Mouse (Mus musculus): ENCODE results near the gene Gnpat. TPM values are rescaled to one million over a fixed set of nuclear protein-coding genes. Genes with fewer than 3 reads are reported as not detected.

Gene Gnpat
- polyA plus RNA-seq, 1 experiment from 2014 or later, result 41.4 TPM

- Histone ChIP-seq H3K27ac (replicated peaks) (no peak overlapping the region), H3K9ac (ENCODE audit: low read length) (no peak overlapping the region), H3K27me3 (ENCODE audit: control insufficient read depth, insufficient read depth, low read length) (no peaks in the 10 kb centered on the region), H3K4me2 (replicated peaks; ENCODE audit: low read depth) (no peak overlapping the region), H3K9me3 (ENCODE audit: control insufficient read depth, low read length) (no peaks in the 10 kb centered on the region), H3K4me1 (replicated peaks; ENCODE audit: control insufficient read depth, insufficient read depth) (no peaks in the 10 kb centered on the region), H3K36me3 (ENCODE audit: control insufficient read depth, insufficient read depth, low read length) (peaks cover 24% of the 10 kb centered on the region), H3K4me3 (ENCODE audit: low read depth, low read length) (no peak overlapping the region)
- no peak for DNase-seq (ENCODE audit: low spot score)
- TF ChIP-seq EP300 (optimal IDR thresholded peaks at IDR 0.05) (no peak), CTCF (IDR thresholded peaks at IDR 0.05; ENCODE audit: low read depth) (no peak)
- no peak for ATAC-seq (ENCODE audit: low FRiP score, low TSS enrichment)
- 90% methylated on average over 16 of the region's 16 CpGs for WGBS
Observed at GRCm38 (mm10) chr8:124909936-124910335, 47.1 kb downstream of the Gnpat start.

DNA sequence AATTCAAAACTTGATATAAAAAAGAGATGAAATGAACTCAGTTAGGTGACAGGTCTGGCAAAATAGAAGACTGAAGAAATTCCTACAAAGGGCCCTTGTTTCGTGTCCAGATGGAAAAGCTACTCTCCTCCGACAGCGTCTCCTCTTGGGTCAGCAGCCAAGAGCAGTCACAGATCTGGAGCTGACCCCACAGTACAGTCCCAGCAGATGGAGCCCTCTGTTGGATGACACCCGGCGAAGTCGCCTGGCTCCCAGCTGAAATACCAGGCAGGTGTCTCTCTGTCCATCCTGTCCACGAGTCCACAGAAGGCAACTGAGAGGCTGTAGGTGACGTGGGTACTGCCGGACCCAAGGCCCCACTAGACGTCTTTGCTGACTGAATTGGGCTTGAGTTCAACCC, 47.5 kb downstream of the Gnpat start:
- H3K4me2 ChIP-seq (replicated peaks; ENCODE audit: low read depth), result no peak overlapping the region
- no peaks in the 10 kb centered on the region for H3K4me1 ChIP-seq (replicated peaks; ENCODE audit: control insufficient read depth, insufficient read depth)
- H3K4me3 ChIP-seq (ENCODE audit: low read depth, low read length), result no peak overlapping the region
- DNase-seq (ENCODE audit: low spot score) (no peak), ATAC-seq (ENCODE audit: low FRiP score, low TSS enrichment) (no peak)
- no peaks in the 10 kb centered on the region for H3K27me3 ChIP-seq (ENCODE audit: control insufficient read depth, insufficient read depth, low read length)
- H3K36me3 ChIP-seq (ENCODE audit: control insufficient read depth, insufficient read depth, low read length), result peaks cover 24% of the 10 kb centered on the region
- TF ChIP-seq EP300 (optimal IDR thresholded peaks at IDR 0.05), result no peak
- peak; percentile 25; the same call in 1 of the 2 replicates for TF ChIP-seq CTCF (IDR thresholded peaks at IDR 0.05; ENCODE audit: low read depth)
- H3K27ac ChIP-seq (replicated peaks), result no peak overlapping the region
- no peaks in the 10 kb centered on the region for H3K9me3 ChIP-seq (ENCODE audit: control insufficient read depth, low read length)
- H3K9ac ChIP-seq (ENCODE audit: low read length), result no peak overlapping the region
- WGBS, result 78% methylated on average over 10 of the region's 10 CpGs

DNA sequence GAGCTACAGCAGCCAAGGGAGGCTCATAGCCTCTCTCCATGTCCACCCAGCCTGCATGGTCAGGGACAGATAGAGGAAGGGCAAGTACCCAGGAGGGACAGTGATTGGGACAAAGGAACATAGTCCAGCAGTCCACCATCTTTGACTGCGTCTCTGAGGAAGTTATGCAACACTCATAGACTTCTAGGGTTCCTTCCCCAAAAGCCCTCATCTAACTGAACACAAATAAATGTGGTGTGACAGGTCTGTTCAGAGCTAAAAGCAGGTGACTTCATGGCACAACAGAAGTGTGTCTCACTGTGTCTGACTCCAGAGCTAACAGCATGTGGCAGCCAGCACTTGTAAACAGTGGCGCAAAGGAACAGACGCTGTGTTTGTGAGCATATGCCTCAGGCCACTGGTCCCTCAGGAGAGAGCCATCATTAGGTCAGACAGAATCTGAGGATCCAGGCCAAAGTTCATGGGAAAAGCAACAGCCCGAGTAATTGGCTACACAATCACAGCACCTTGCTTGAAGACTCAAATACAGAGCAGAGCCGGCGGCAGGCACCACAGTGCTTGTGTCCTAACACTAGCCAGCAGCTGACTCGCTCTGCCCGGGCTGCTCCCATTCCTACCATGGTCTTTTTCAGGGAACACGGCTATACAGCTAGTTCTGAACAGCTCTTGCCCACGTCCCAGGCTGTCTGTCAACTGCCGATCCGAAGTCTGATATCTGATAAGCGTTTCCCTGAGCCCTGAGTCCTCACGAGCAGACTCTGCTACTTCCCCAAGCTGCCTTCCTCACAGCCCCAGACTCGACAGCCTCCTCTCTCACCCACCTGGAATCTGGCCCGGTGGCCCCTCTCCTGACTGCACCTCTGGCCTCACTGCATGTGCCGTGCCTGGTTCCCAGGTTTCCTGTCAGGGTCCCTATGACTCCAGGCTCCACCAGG, 49.4 kb downstream of the Gnpat start:
- Histone ChIP-seq H3K27me3 (ENCODE audit: control insufficient read depth, insufficient read depth, low read length) (no peaks in the 10 kb centered on the region), H3K9me3 (ENCODE audit: control insufficient read depth, low read length) (no peaks in the 10 kb centered on the region), H3K9ac (ENCODE audit: low read length) (no peak overlapping the region), H3K4me1 (replicated peaks; ENCODE audit: control insufficient read depth, insufficient read depth) (no peaks in the 10 kb centered on the region), H3K36me3 (ENCODE audit: control insufficient read depth, insufficient read depth, low read length) (peaks cover 22% of the 10 kb centered on the region), H3K4me2 (replicated peaks; ENCODE audit: low read depth) (no peak overlapping the region), H3K4me3 (ENCODE audit: low read depth, low read length) (no peak overlapping the region), H3K27ac (replicated peaks) (no peak overlapping the region)
- no peak for DNase-seq (ENCODE audit: low spot score)
- TF ChIP-seq EP300 (optimal IDR thresholded peaks at IDR 0.05), result no peak
- no peak for TF ChIP-seq CTCF (IDR thresholded peaks at IDR 0.05; ENCODE audit: low read depth)
- ATAC-seq (ENCODE audit: low FRiP score, low TSS enrichment), result peak; percentile 21; the same call in 1 of the 2 replicates
- WGBS, result 75% methylated on average over 17 of the region's 17 CpGs

DNA sequence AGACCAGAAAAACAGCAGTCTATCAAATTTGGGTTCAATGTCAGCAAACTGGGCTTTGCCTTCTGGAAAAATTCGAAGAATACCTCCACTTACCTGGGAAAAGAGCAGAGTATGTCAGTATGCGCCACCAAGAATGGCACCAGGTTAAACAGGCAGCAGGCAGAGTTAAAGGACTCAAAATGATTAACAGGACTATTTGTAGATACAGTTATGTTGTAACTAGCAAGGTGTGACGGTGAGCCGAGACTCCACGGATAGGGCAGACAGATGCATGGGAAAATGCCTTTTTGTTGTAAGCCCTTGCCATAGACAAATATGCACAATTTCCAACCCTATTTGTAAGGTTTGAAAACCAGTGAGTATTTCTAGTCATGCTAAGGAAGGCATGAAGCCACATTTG, 51.2 kb downstream of the Gnpat start:
- over 99% methylated on average over 5 of the region's 5 CpGs for WGBS
- H3K4me1 ChIP-seq (replicated peaks; ENCODE audit: control insufficient read depth, insufficient read depth), result no peaks in the 10 kb centered on the region
- DNase-seq (ENCODE audit: low spot score) (no peak), ATAC-seq (ENCODE audit: low FRiP score, low TSS enrichment) (no peak)
- no peak overlapping the region for H3K9ac ChIP-seq (ENCODE audit: low read length)
- no peak overlapping the region for H3K4me2 ChIP-seq (replicated peaks; ENCODE audit: low read depth)
- no peak overlapping the region for H3K27ac ChIP-seq (replicated peaks)
- H3K4me3 ChIP-seq (ENCODE audit: low read depth, low read length), result no peak overlapping the region
- no peaks in the 10 kb centered on the region for H3K27me3 ChIP-seq (ENCODE audit: control insufficient read depth, insufficient read depth, low read length)
- peaks cover 19% of the 10 kb centered on the region for H3K36me3 ChIP-seq (ENCODE audit: control insufficient read depth, insufficient read depth, low read length)
- H3K9me3 ChIP-seq (ENCODE audit: control insufficient read depth, low read length), result no peaks in the 10 kb centered on the region
- TF ChIP-seq EP300 (optimal IDR thresholded peaks at IDR 0.05) (no peak), CTCF (IDR thresholded peaks at IDR 0.05; ENCODE audit: low read depth) (no peak)

- Histone ChIP-seq H3K27ac (replicated peaks) (no peak overlapping the region), H3K9me3 (ENCODE audit: control insufficient read depth, low read length) (no peaks in the 10 kb centered on the region), H3K4me2 (replicated peaks; ENCODE audit: low read depth) (no peak overlapping the region), H3K9ac (ENCODE audit: low read length) (no peak overlapping the region), H3K36me3 (ENCODE audit: control insufficient read depth, insufficient read depth, low read length) (peaks cover 8% of the 10 kb centered on the region), H3K4me3 (ENCODE audit: low read depth, low read length) (no peak overlapping the region), H3K27me3 (ENCODE audit: control insufficient read depth, insufficient read depth, low read length) (no peaks in the 10 kb centered on the region), H3K4me1 (replicated peaks; ENCODE audit: control insufficient read depth, insufficient read depth) (peaks cover 3% of the 10 kb centered on the region; the same call in 1 of the 2 replicates)
- TF ChIP-seq EP300 (optimal IDR thresholded peaks at IDR 0.05) (no peak), CTCF (IDR thresholded peaks at IDR 0.05; ENCODE audit: low read depth) (no peak)
- WGBS, result 83% methylated on average over 18 of the region's 18 CpGs
- no peak for ATAC-seq (ENCODE audit: low FRiP score, low TSS enrichment)
- DNase-seq (ENCODE audit: low spot score), result no peak
Observed at GRCm38 (mm10) chr8:124917741-124918484, 55.1 kb downstream of the Gnpat start.
